Mouse (Mus musculus) spleen, adult 18-20 months (tissue): ENCODE measurements around the gene Mthfr.
A peak's percentile ranks its signal among the peaks of the same experiment; 100 is the strongest.

Experiments used
- DNase-seq, 2 experiments: peaks; one replicate each; pipeline ENCODE4 v3.0.0; 2022; ENCODE audit warnings: mixed read lengths in 2 of 2

Gene Mthfr

DNA sequence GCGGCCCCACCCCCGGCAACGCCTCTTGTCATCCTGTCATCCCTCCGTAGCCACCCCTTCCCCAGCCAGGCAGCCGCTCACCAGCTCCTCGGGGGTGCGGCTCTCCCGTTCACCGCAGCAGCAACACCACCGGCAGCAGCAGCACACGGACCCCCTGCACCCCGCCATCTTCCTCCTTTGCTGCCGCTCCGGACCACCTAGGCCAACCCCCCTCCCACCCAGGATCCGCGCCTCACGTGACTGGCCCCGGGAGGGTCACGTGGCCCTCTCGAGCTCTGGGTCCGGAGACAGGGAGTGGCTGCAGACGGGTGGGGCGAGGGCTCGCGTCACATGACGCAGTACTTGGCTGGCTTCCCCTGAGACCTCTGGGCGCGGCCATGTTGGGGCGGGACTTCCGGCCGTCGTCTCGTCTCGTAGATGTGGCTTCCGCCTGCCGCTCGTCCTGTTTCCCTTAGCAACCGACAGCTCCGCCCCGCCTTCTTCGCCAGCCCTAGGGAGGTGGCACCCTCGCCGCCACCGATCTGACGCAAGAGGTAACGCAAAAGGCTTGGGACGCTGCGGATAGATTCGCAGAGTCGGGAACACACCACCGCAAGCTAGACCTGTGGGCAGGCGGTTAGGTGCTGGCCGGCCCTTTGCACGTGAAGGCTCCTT lies at the start of gene Mthfr, which contains the start of gene Clcn6:
Mthfr (plus strand) TSS at position 478 of the 654 bp plus-strand sequence.
Clcn6 (minus strand) TSS at position 222 of the 654 bp plus-strand sequence.
- peak; percentile 97 to 99 for DNase-seq

DNA sequence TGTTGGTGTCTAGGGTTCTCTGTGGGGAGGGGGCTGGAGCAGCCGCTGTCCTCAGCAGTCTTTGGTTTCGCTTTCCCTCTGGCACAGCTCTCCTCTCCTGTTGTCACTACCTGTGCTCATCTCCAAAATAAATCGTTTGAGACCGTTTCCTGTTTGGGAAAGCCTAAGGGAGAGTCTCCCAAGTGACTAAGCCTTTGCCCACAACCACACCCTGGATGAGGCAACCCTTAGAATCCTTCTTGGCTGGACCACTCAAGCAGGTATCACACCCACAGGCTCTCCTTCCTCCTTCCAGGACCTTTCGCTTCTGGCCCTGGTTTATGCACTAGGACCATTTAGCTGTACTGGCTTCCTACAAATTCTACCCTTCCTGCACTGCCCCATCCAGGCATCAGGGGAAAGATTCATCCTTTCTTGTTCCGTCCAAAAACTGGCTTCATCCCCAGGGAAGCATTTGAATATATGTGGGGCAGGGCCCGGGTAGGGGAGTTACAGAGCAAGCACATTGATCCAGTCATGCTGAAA lies 45.2 kb upstream of the Mthfr start:
- DNase-seq = no peak

DNA sequence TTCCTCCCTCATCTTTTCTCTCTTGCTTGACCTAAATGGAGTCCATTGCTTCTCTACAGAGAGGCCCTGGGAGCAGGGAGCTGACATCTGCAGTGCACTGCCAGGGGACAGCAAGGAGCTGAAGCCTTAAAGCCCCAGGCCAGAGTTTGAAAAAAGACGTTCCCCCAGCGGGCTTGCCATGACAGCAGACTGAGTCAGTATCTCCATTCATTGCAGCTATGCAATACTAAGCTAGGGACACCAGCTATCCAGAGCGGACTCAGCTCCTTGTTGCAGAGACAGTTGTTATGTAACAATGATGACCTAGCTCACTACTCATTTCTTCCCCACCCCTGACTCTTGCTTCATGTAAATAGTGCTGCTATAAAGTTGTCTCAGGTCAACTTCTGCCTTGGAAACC lies 43.6 kb upstream of the Mthfr start:
- DNase-seq = no peak

DNA sequence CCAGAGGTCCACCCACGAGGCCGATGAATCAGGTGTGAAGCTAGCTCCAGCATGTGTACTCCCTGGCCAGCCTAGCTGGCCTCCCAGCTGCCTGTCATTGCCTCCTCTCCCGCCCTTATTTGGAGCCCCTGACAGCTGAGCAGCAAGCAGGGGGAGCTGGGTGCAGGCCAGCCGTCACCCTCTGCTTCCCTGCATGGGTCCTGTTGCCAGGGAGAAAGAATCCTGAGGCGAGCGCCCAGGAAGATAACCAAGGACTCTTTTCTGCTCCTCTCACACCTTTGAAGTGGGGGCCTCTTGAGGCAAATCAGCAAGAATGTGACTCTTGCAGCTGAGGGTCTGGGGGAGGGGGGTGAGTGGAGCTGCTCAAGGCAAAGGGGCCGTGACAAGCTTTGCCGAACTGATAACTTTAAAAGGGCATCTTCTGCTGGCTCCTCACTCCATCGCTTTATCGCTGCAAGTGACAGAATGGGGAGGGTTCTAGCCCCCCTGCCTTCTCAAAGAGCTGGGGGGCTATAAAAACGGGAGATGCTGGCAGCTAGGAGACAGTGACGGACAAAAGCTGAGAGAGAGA lies 38.6 kb upstream of the Mthfr start, which contains the start of gene Nppa:
Nppa (plus strand) TSS at position 521 of the 571 bp plus-strand sequence.
- no peak for DNase-seq

DNA sequence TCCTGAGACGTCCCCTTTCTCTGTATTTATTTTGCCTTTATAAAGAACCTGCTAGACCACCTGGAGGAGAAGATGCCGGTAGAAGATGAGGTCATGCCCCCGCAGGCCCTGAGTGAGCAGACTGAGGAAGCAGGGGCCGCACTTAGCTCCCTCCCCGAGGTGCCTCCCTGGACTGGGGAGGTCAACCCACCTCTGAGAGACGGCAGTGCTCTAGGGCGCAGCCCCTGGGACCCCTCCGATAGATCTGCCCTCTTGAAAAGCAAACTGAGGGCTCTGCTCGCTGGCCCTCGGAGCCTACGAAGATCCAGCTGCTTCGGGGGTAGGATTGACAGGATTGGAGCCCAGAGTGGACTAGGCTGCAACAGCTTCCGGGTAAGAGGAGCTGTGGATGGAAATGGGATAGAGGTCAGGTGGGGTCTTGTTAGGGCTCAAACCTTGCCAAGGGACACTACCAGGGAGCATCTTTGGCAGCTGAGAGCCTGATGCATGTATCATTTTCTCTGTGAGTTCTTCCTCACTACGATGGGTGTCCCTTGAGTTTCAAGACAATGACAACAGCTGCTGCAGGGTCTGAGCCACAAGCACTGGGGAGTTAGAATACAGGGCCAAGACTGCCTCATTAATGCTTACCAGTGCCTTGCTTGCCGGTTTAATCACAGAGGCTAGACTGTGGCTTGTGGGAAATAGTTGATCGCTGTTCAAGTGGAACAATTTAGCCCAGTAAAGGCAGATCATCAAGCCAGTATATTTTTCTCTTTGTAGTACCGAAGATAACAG lies 37.7 kb upstream of the Mthfr start:
- DNase-seq = no peak

DNA sequence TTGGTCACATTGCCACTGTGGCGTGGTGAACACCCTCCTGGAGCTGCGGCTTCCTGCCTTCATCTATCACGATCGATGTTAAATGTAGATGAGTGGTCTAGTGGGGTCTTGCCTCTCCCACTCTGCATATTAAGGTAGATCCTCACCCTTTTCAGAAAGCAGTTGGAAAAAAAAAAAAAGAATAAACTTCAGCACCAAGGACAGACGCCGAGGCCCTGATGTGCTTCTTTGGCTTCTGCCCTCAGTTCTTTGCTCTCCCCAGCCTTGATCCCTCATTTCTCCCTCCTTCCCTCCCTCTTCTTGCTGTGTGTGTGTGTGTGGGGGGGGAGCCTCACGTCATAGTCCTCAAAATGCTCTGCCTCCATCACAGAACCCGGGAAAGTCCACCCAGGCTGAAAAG lies 37.0 kb upstream of the Mthfr start:
- no peak for DNase-seq

DNA sequence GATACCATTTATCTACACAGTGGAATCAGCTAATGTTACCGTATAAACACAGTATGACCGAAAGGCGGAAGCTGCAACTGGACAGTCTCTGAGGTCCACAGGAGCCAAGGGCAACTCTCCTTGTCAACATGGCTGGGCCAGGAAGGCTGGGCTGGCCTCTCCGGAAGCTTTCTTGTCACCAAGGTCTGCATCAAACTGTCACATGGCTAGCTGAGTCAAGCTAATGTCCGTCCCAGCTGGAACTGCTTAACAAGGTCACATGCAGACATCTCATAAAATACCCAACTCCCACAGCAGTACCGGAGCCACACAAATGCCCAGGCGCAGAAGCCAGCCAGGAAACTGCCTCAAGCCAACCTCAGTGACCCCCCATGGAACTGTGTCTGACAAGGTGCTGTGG lies 34.5 kb upstream of the Mthfr start:
- DNase-seq = no peak

DNA sequence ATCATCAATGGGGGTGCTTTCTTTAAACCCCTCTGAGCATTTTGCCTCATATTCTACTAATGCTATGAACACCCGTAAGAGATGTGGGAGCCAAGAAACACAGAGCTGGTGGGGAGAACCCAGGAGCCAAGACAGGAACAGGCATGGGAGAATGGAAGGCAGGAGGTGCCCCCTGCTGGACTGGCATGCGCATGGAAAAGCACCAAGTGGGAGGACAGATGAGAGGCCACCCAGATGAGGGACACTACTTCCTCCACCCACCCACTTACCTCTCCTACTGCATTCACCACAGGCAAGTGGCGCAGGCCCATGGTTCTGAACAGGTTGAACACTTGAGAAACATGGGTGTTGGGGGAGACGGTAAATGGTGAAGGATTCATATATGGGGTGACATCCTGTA lies 30.5 kb upstream of the Mthfr start:
- DNase-seq = peak in 1 of 2 experiments; percentile 11

DNA sequence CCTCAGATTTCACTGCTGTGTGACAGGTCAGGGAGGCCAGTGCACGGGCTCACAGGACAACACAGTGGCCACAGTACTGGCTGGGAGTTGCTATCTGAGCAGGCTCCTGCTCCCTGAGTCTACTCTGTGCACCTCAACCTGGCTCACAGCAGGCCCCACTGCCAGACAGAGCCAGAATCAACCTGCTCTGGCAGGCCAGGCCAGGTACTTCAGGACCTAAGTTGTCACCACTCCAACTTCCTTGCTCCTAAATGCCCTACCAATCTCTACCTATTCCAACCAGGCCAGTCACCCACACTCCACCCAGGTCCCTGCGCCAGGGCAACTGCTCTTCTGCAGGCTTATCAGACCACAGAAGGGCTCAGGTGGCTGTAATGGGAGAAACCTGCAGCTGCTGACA lies 29.2 kb upstream of the Mthfr start:
- DNase-seq = no peak

DNA sequence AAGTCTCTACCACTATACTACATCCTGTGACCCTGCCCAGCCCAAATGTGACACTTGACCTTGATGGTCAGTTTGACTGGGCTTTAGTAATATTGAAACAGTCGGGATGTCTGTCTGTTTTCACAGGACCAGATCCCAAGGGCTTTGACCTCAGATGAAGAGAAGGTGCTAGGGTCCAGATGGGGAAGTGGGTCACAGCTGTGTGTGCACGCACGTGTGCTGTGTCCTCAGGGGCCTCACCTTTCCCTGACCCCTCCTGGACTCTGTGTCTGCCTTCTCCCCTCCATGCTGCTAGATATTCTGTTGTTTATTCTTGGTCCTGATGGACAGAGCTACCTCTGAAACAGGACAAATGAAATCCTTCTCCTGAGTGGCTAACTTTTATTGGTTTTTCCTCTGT lies 27.5 kb upstream of the Mthfr start:
- no peak for DNase-seq

DNA sequence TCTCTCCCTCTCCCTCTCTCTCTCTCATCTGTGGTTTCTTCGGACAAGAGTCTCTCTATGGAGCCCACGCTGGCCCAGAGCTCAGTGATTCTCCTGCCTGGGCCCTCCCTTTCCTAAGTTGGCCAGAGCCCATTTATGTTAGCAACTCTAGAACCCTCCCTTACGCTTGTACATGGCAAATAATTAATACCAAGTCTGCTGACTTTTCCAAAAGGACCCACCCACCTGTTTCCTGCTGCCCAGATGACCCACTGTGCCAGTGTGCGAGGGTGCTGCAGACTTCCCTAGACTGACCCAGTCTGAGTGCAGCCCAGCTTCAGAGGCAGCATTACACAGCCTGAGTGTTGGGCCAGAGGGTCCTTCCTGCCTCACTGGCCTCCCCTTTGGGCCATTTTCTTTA lies 26.7 kb upstream of the Mthfr start:
- DNase-seq = no peak

DNA sequence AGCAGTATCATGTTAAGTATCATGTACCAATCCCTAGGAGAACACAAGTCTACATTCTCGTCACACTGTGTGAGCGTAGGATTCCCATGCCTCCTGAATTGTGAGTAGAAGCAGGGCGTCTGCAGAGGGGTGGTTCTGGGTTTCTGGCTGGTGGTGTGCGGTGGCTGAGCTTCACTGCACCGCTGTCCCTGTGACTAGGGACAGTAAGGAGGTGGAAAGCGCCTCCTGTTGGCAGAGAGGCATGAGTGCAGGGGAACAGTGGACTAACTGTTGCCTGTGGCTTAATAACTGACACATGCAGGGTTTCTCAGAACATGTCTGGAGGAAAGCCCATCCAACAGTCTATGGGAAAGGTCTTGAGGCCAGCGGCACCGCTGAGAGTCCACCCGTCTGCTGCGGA lies 23.5 kb upstream of the Mthfr start:
- no peak for DNase-seq

DNA sequence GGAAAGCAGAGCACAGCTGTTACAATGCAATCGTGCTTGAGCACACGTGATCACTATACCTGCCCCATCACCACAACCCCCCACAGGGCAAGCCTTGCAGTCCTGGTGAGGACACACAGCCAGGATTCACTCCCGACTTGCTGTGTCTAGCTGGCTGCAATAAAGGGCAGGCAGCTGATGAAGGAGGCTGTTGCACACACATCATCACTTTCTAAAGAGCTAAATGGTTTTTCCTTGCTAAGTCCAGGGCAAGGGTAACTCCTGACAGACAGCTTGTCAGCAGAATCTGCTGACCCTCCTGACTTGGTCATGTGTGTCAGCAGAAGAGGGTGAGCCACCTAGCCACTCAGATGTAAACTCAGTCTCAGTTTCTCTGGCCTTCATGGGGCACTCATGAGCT lies 21.9 kb upstream of the Mthfr start:
- no peak for DNase-seq

DNA sequence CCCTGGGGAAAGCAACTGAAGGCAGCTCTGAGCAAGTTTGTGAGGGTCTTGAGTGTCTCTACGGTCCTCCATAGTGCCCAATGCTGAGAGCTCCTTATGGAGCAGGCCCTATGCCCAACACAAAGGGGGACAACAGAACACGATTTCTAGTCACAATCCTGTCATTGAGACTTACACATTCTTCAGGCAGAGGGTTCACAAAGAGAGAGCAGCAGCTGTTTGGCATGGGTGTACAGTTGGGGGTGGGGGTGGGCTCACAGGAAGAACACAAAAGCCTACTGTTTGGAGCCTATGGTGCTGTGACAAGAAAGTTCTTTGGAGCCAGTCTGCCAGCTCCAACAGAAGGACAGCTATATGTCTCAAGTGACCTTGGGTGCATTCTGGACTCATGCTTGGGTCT lies 20.5 kb upstream of the Mthfr start:
- no peak for DNase-seq

DNA sequence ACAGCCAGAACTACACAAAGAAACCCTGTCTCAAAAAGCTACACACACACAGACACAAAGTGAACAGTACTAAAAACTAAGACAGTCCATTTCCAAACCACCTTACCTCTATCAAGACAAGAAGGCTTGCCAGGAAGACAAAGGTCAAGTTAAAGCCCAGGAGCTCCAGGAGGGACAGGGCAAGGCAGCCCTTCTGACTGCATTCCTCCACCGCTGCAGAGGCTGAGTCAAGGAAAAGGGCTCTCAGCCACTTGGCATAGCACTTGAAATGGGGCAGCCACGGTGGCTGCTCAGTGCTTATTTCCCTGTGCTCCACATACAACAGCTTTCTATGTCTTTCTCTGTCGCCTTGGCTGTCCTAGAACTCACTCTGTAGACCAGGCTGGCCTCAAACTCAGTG lies 14.9 kb upstream of the Mthfr start:
- DNase-seq = no peak

DNA sequence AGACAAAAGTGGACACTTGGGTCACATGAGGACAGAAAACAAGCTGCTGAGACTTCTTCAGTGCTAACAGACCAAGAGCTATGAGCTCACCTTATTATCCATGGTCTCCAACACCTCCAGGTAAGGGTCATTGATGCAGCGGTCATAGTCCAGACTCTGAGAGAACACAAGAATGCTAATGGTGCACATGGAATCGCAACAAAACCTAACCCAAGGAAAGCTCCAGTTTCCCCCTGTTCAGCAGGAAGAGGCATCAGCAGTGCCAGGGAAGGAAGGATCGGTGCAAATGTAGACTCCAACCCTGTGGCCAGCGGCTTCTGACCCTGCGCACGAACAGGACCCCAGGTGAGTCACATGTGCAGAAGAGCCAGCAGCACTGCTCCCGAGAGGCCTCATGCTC lies 9.6 kb upstream of the Mthfr start:
- no peak for DNase-seq

DNA sequence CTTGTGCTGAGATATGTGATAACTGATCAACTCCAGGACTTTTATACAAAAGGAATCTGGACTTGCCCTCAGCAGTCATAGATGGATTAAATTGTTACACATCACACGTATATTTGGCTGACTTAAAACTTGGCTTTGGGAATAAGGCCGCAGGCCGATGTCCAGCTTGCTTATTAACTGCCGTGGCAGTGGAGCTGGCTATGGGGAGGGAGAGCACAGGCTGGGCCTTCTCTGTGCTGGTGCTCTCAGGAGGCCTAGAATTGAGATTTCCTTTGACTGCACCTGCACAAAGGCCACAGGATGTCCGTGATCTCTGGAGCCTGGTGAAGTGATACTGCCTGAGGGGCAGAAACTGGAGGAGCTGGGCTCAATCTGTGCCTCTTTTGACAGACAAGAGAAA lies 8.4 kb upstream of the Mthfr start:
- DNase-seq = no peak

DNA sequence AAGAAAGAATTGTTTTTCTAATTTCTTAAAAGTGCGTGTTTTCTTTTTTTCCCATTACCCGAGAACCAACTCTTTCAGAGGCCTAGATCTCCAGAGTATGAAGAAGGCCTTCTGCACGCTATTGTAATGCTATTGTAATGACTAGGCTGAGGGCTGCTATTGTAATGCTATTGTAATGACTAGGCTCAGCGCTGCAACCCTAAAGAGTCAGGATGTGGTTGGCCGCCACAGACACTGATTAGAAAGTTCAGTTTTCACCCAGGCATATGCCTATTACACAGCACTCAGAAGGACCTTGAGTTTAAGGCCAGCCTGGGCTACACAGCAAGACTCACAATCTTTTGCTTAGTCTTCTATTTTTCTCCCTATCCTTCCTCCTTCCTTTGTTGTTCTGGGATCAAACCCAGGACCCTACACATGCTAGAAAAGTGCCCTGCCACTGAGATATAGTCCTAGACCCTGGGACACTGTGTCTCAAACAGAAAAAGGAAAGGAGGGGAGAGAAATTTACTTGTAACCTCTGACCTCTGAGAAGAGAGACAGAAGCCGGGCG lies 4.9 kb upstream of the Mthfr start:
- DNase-seq = no peak

DNA sequence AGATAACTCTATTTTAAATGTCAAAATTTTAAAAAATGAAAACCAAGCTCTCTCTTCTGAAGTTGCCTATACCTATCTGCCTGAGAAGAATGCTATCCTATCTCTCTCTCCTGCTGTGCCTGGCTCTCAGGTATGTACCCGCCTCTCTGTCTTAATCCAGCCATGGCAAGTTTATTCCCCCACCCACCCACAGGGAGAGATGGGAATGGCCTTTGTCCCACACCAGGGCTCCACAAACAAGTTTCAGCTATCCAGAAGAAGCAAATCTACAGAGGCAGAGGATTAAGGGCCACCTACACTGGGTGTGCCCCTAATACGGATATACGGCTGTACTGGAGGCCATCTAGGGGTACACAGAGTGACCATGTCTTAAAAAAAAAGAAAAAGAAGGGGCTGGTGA lies 3.4 kb upstream of the Mthfr start:
- no peak for DNase-seq

DNA sequence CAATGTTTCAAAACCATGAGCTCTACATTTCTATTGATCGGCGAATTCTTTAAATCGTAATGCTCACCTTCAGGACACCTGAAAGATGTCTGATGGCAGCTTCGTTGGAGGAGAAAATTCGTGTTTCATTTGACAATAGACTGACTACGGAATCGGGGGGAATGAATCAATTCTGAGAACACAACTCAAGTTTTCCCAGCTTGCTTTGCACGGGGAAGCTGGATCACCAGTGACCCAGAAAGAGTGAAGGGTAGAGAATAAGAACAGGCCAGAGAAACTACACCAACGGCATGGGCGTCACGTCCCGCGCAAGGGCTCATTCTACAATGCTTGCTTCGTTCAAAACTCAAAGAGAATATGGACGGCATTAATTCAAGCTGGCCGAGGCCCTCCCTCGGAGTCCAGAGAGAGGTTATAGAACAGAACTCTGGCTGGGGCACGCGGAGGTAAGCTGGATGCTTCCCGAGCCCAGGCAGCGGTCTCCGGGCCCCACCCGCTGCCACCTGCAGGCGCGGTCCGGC lies 738 bp upstream of the Mthfr start:
- no peak for DNase-seq

DNA sequence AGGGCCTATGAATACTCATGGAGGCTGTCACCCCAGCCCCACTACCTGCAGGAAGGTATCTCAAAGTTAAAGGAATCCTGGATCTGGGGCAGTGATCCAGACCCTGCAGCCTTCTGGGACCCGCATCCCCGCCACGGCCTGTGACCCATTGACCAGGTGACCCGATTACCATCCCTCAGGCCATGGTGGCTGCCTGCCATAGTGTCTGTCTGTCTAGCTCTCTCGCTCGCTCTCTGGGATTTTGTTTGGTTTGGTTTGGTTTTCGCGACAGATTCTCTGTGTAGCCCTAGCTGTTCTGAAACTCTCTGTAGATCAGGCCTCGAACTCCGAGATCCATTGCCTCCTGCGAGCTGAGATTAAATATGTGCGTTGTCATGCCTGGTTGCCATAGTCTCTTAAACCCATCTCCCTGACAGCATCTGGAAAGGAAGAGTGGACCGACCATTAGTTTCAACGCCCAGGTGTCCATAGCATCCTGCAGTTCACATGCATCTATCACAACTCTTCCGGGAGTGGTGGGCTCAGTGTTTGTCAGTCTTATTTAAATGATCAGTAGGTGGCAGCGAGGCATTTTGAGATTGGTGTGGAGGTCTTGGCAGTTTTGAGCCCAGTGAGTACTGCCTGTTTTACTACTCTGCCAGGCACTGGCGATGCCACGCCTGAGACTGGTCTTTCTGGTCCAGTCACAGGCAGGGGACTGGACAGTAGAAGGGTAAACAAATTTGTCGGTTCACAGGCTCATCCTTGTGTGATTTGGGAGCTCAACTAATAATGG lies 564 bp downstream of the Mthfr start:
- peak in 1 of 2 experiments; percentile 11 for DNase-seq

DNA sequence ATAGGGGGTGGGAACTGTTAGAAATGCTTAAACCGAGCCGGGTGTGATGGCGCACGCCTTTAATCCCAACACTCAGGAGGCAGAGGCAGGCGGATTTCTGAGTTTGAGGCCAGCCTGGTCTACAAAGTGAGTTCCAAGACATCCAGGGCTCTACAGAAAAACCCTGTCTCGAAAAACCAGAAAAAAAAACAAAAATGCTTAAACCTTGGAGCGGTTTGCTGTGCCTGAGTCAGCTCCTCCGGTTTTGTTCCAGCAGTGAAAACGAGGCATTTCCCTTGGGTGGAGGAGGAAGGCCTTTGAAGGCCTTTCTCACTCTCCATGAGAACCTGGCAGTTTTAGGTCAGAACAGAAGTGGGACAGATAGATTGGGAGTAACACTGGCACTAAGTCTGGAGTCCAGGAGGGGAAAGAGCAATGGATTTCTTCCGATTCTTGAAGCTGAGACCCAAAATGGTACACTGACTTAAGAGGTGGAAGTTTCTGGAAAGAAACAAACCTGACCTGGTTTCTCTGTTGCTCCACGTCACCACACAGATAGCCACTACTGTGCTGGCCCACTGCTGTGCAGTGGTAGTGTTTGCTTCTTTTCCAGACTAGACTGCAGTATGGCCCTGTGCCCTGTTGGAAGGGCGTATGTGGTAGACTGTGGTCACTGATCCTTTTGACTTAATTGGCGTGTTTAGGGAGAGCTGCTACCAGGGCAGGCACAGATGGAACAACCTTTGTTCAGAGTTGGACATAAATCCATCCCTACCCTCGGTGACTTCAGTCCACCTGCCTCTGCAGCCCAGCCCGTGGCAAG lies 1.4 kb downstream of the Mthfr start:
- DNase-seq = no peak
